In the genomic region with DNA sequence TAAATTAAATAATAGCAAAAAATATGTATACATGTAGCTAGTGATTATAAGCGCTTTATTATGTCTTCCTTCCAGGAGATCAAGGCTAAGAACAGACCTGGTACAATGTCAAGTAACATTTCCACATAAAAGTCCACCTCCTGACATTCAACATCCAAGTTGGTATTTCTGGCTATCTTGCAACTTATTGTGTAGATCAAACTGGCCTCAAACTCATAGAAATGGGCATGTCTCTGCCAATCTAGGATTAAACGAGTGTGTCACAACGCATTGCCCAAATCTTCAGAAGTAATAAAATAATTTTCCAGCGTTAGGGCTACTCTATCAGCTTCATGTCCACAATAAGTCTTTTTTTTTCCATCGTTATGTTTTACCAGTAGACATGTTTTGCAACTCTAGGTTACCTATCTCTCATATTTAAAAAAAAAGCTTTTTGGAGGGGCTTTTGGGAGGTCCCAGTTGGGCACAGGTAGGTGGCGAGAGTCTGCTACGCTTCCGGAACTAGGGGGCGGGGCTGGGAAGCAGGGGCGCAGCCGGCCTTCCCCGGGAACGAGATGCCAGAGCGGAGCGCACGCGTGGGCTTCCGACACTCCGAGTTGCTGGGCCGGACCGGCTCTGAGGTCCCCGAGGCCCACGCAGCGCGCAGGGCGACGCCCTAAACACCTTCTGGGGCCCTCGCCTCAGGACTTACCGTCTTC, we compare ENCODE assay signal across 9 mouse cellular contexts. TPM values are rescaled to one million over a fixed set of nuclear protein-coding genes. Genes with fewer than 3 reads are reported as not detected.
DNase-seq lines count a peak whose midpoint lies in the region; ATAC-seq and TF ChIP-seq lines count a peak whose summit lies in the region.
"Had no signal": no experiment of that assay in that cellular context is flagged by ENCODE, and none has a peak within 500 bp of the region (broad histone marks: within the 10 kb centered on the region; RNA-seq: fewer than 3 reads in every experiment).

No protein-coding gene starts in this region.

- no peaks in the 10 kb centered on the region for H3K27me3 ChIP-seq in heart, adult 2 months (ENCODE audit: control insufficient read depth, insufficient read depth, low read length)
- H3K27me3 ChIP-seq in embryonic facial prominence, embryonic 13.5 days: no peaks in the 10 kb centered on the region
- H3K27me3 ChIP-seq in hindbrain, embryonic 10.5 days (ENCODE audit: insufficient read depth, poor library complexity, severe bottlenecking): no peaks in the 10 kb centered on the region
- H3K27me3 ChIP-seq in midbrain, embryonic 15.5 days (replicated peaks): no peaks in the 10 kb centered on the region

- TF ChIP-seq POLR2A in heart, adult 2 months (IDR thresholded peaks at IDR 0.05; ENCODE audit: insufficient read depth, low read depth, low read length): no peak

- TF ChIP-seq EP300 in heart, adult 2 months (IDR thresholded peaks at IDR 0.05; ENCODE audit: insufficient read depth, low read depth, low read length): no peak

- H3K27ac ChIP-seq in heart, adult 2 months: peak overlapping the region; percentile 73
- H3K27ac ChIP-seq in embryonic facial prominence, embryonic 13.5 days: peak overlapping the region; percentile 92
- peak overlapping the region; percentile 91 for H3K27ac ChIP-seq in hindbrain, embryonic 10.5 days
- peak overlapping the region; percentile 67 for H3K27ac ChIP-seq in midbrain, embryonic 15.5 days

- intact Hi-C loops in heart, adult 2 months (cut with DNase I): no loop called here
- intact Hi-C loops in heart, postnatal 25 days (cut with DNase I): no loop called here

- no peaks in the 10 kb centered on the region for H3K79me2 ChIP-seq in heart, adult 2 months (replicated peaks; ENCODE audit: control insufficient read depth, insufficient read depth, low read length)

- H3K4me3 ChIP-seq in heart, adult 2 months: peak overlapping the region; percentile 93
- H3K4me3 ChIP-seq in embryonic facial prominence, embryonic 13.5 days: peak overlapping the region; percentile 74
- H3K4me3 ChIP-seq in hindbrain, embryonic 10.5 days: peak overlapping the region; percentile 75
- H3K4me3 ChIP-seq in midbrain, embryonic 15.5 days: peak overlapping the region; percentile 82

- 6% methylated on average over 29 of the region's 29 CpGs for WGBS in heart, adult 2 months
- 8% methylated on average over 29 of the region's 29 CpGs for WGBS in embryonic facial prominence, embryonic 13.5 days
- 9% methylated on average over 29 of the region's 29 CpGs for WGBS in hindbrain, embryonic 10.5 days
- WGBS in midbrain, embryonic 15.5 days: 7% methylated on average over 29 of the region's 29 CpGs

- no peaks in the 10 kb centered on the region for H3K9me3 ChIP-seq in embryonic facial prominence, embryonic 13.5 days
- H3K9me3 ChIP-seq in hindbrain, embryonic 10.5 days: no peaks in the 10 kb centered on the region
- no peaks in the 10 kb centered on the region for H3K9me3 ChIP-seq in midbrain, embryonic 15.5 days

- peaks cover 2% of the 10 kb centered on the region for H3K4me1 ChIP-seq in heart, adult 2 months (ENCODE audit: control insufficient read depth, insufficient read depth, low read length)
- H3K4me1 ChIP-seq in embryonic facial prominence, embryonic 13.5 days: peaks cover 6% of the 10 kb centered on the region
- H3K4me1 ChIP-seq in hindbrain, embryonic 10.5 days (replicated peaks): peaks cover 14% of the 10 kb centered on the region
- peaks cover 8% of the 10 kb centered on the region; the same call in 1 of the 2 replicates for H3K4me1 ChIP-seq in midbrain, embryonic 15.5 days

- TF ChIP-seq CTCF in heart, adult 2 months (IDR thresholded peaks at IDR 0.05): no peak

- peak; percentile 22 for ATAC-seq in activated CD4-positive, CD25-positive, alpha-beta regulatory T cell, adult 4 months
- ATAC-seq in embryonic facial prominence, embryonic 13.5 days (ENCODE audit: insufficient number of reproducible peaks, insufficient read depth, low FRiP score, low TSS enrichment, low read depth): peak; percentile 79
- ATAC-seq in midbrain, embryonic 15.5 days (replicated peaks): peak; percentile 81

- peak overlapping the region; percentile 87 for H3K4me2 ChIP-seq in embryonic facial prominence, embryonic 13.5 days
- peak overlapping the region; percentile 98 for H3K4me2 ChIP-seq in midbrain, embryonic 15.5 days

- H3K36me3 ChIP-seq in heart, adult 2 months (ENCODE audit: control insufficient read depth, insufficient read depth, low read length): no peaks in the 10 kb centered on the region
- H3K36me3 ChIP-seq in embryonic facial prominence, embryonic 13.5 days: peaks cover 13% of the 10 kb centered on the region
- H3K36me3 ChIP-seq in hindbrain, embryonic 10.5 days: peaks cover 14% of the 10 kb centered on the region
- H3K36me3 ChIP-seq in midbrain, embryonic 15.5 days (replicated peaks): no peaks in the 10 kb centered on the region

- peak in 1 of 2 experiments; percentile 35 for DNase-seq in heart, adult 2 months
- no peak for DNase-seq in heart, postnatal 25 days (ENCODE audit: low spot score)
- DNase-seq in hindbrain, embryonic 10.5 days (ENCODE audit: low spot score): no peak
- DNase-seq in liver: peak; percentile 76
- DNase-seq in testis, postnatal 10 days (ENCODE audit: low spot score): peak; percentile 76

- H3K9ac ChIP-seq in heart, adult 2 months (ENCODE audit: low read depth, low read length): peak overlapping the region; percentile 65
- H3K9ac ChIP-seq in embryonic facial prominence, embryonic 13.5 days: peak overlapping the region; percentile 87
- H3K9ac ChIP-seq in midbrain, embryonic 15.5 days: peak overlapping the region; percentile 59

RNA-seq across cellular contexts. Expression of gene Rad50, which starts 0.7 kb away (rescaled TPM):
- 1 to 10 TPM; 6.8 TPM for total RNA-seq in heart, adult 2 months (2021)
- polyA plus RNA-seq in heart, adult 2 months (2012; rRNA removed): 1.9 and 3.0 TPM in 2 replicates
- 1 to 10 TPM; 6.3 to 6.7 TPM for total RNA-seq in heart, postnatal 25 days (2021)
- 10 to 100 TPM; 43.2 to 44.8 TPM for polyA plus RNA-seq in activated CD4-positive, CD25-positive, alpha-beta regulatory T cell, adult 4 months (2017; shearing (Covaris generic))
- 33.2 and 33.6 TPM in 2 replicates for polyA plus RNA-seq in embryonic facial prominence, embryonic 13.5 days (2015; fragmentation: Nextera tagmentation; extraction: Ambion mirVana)
- 13.7 and 21.9 TPM in 2 replicates for polyA plus RNA-seq in hindbrain, embryonic 10.5 days (2016; fragmentation: Nextera tagmentation; extraction: Ambion mirVana)
- 10.5 and 11.5 TPM in 2 replicates for polyA plus RNA-seq in midbrain, embryonic 15.5 days (2015; fragmentation: Nextera tagmentation; extraction: Ambion mirVana)

RNA-seq across cellular contexts. Expression of gene Il5, which starts 14.2 kb away (rescaled TPM):
- total RNA-seq in heart, adult 2 months (2021): not detected
- 0.12 and 0.21 TPM in 2 replicates for polyA plus RNA-seq in heart, adult 2 months (2012; rRNA removed)
- total RNA-seq in heart, postnatal 25 days (2021): not detected
- polyA plus RNA-seq in activated CD4-positive, CD25-positive, alpha-beta regulatory T cell, adult 4 months (2017; shearing (Covaris generic)): under 1 TPM in 1 of 2 experiments, not detected in 1; 0.21 TPM
- not detected in 2 replicates for polyA plus RNA-seq in embryonic facial prominence, embryonic 13.5 days (2015; fragmentation: Nextera tagmentation; extraction: Ambion mirVana)
- polyA plus RNA-seq in hindbrain, embryonic 10.5 days (2016; fragmentation: Nextera tagmentation; extraction: Ambion mirVana): not detected in 2 replicates
- not detected in 2 replicates for polyA plus RNA-seq in midbrain, embryonic 15.5 days (2015; fragmentation: Nextera tagmentation; extraction: Ambion mirVana)
- total RNA-seq: adrenal gland, postnatal 4 days had no signal

Comparison
In these comparisons a context has a peak if more than half of its experiments do, and no peak if none do; other contexts are left out.
1. DNase-seq: peak in liver (single experiment) and testis, postnatal 10 days (single experiment); none in heart, postnatal 25 days (single experiment) and hindbrain, embryonic 10.5 days (single experiment).
2. ATAC-seq: peak in every context shown above with its lines; median percentile 81 in midbrain, embryonic 15.5 days; 79 in embryonic facial prominence, embryonic 13.5 days; 22 in activated CD4-positive, CD25-positive, alpha-beta regulatory T cell, adult 4 months.
3. Peak in every context shown above with its lines, with median percentiles within 50 percentile points of each other: H3K27ac ChIP-seq, H3K4me3 ChIP-seq and H3K9ac ChIP-seq.